Mouse (Mus musculus) midbrain, embryonic 12.5 days (tissue): ENCODE measurements at regions not wholly inside any gene's neighbourhood (a gene's known extent, or its start where the extent isn't known, plus 50 kb on each side); places are given as distances from the start of the nearest gene placed in this dataset.
A peak's percentile ranks its signal among the peaks of the same experiment; 100 is the strongest.
"Not testable (repeated sequence)": the region's sequence is repeated elsewhere in the genome, so short reads cannot be mapped to it uniquely, and the experiment has no call there.

ENCODE experiments used
- ATAC-seq: fragments of 200-750 bp; cut with Nextera tagmentation; 2 replicates; pipeline ENCODE4 v1.8.0; 2017; ENCODE audit warnings: low read depth, moderate TSS enrichment, moderate library complexity; ENCODE audit not compliant: low FRiP score
- H3K27ac ChIP-seq: fragments of 300-500 bp; sonication (generic); replicated peaks from 2 replicates; pipeline ENCODE4 v1.5.1; 2016; ENCODE audit warnings: mild to moderate bottlenecking
- H3K27me3 ChIP-seq: fragments of 300-500 bp; sonication (generic); 2 replicates; pipeline ENCODE4 v1.6.1; 2016; ENCODE audit warnings: mild to moderate bottlenecking
- H3K36me3 ChIP-seq: fragments of 300-500 bp; sonication (generic); 2 replicates; pipeline ENCODE4 v1.6.1; 2016
- H3K4me1 ChIP-seq: fragments of 300-500 bp; sonication (generic); 2 replicates; pipeline ENCODE4 v1.6.1; 2016
- H3K4me2 ChIP-seq: fragments of 300-500 bp; sonication (generic); replicated peaks from 2 replicates; pipeline ENCODE4 v1.6.1; 2016; ENCODE audit warnings: mild to moderate bottlenecking, moderate library complexity
- H3K4me3 ChIP-seq: fragments of 300-500 bp; sonication (generic); 2 replicates; pipeline ENCODE4 v1.5.1; 2016; ENCODE audit warnings: mild to moderate bottlenecking
- H3K9ac ChIP-seq: fragments of 300-500 bp; sonication (generic); replicated peaks from 2 replicates; pipeline ENCODE4 v1.6.1; 2016; ENCODE audit warnings: mild to moderate bottlenecking, moderate library complexity
- H3K9me3 ChIP-seq: fragments of 300-500 bp; sonication (generic); 2 replicates; pipeline ENCODE4 v1.6.1; 2016; ENCODE audit warnings: mild to moderate bottlenecking
- WGBS: fragments of 180-500 bp; shearing (Covaris S2); methylation state at CpG from one replicate; pipeline ENCODE4 v1.1.7; 2016; 5-methylcytosine and 5-hydroxymethylcytosine counted together

- H3K4me3 ChIP-seq: no peak overlapping the region
- no peak overlapping the region for H3K27ac ChIP-seq
- H3K4me1 ChIP-seq: peaks cover 1% of the 10 kb centered on the region; the same call in 1 of the 2 replicates
- H3K27me3 ChIP-seq: no peaks in the 10 kb centered on the region
- no peak for ATAC-seq
- no peak overlapping the region for H3K9ac ChIP-seq
- H3K36me3 ChIP-seq: no peaks in the 10 kb centered on the region
- no peak overlapping the region for H3K4me2 ChIP-seq
- H3K9me3 ChIP-seq: no peaks in the 10 kb centered on the region
Observed at GRCm38 (mm10) chr6:9498921-9499320, 550.7 kb downstream of the Nxph1 start.

GRCm38 (mm10) chr6:9534395-9534794 lies 586.2 kb downstream of the Nxph1 start:
- Histone ChIP-seq H3K9ac (no peak overlapping the region), H3K9me3 (no peaks in the 10 kb centered on the region), H3K27ac (no peak overlapping the region), H3K4me3 (no peak overlapping the region), H3K27me3 (no peaks in the 10 kb centered on the region), H3K36me3 (no peaks in the 10 kb centered on the region), H3K4me1 (no peaks in the 10 kb centered on the region), H3K4me2 (no peak overlapping the region)
- no peak for ATAC-seq
- 84% methylated on average over 3 of the region's 3 CpGs for WGBS

GRCm38 (mm10) chr6:9538737-9539136 lies 590.5 kb downstream of the Nxph1 start:
- H3K4me1 ChIP-seq: no peaks in the 10 kb centered on the region
- H3K4me2 ChIP-seq: no peak overlapping the region
- no peaks in the 10 kb centered on the region for H3K36me3 ChIP-seq
- 74% methylated on average over 2 of the region's 2 CpGs for WGBS
- no peak overlapping the region for H3K27ac ChIP-seq
- no peak for ATAC-seq
- H3K9me3 ChIP-seq: no peaks in the 10 kb centered on the region
- H3K4me3 ChIP-seq: no peak overlapping the region
- no peaks in the 10 kb centered on the region for H3K27me3 ChIP-seq
- no peak overlapping the region for H3K9ac ChIP-seq

GRCm38 (mm10) chr6:9550096-9550939 lies 602.1 kb downstream of the Nxph1 start:
- Histone ChIP-seq H3K27ac (no peak overlapping the region), H3K27me3 (no peaks in the 10 kb centered on the region), H3K36me3 (no peaks in the 10 kb centered on the region), H3K4me3 (no peak overlapping the region), H3K9ac (no peak overlapping the region), H3K4me2 (no peak overlapping the region), H3K4me1 (peaks cover 3% of the 10 kb centered on the region; the same call in 1 of the 2 replicates), H3K9me3 (no peaks in the 10 kb centered on the region)
- no peak for ATAC-seq
- whole genome bisulfite sequencing: 75% methylated on average over 3 of the region's 3 CpGs

GRCm38 (mm10) chr6:9563290-9564044 lies 615.2 kb downstream of the Nxph1 start:
- Histone ChIP-seq H3K36me3 (no peaks in the 10 kb centered on the region), H3K27me3 (no peaks in the 10 kb centered on the region), H3K9ac (no peak overlapping the region), H3K4me1 (no peaks in the 10 kb centered on the region), H3K27ac (no peak overlapping the region), H3K4me3 (no peak overlapping the region), H3K9me3 (no peaks in the 10 kb centered on the region), H3K4me2 (no peak overlapping the region)
- WGBS: 89% methylated on average over 6 of the region's 6 CpGs
- no peak for ATAC-seq

GRCm38 (mm10) chr6:9571787-9572186 lies 623.6 kb downstream of the Nxph1 start:
- WGBS: 35% methylated on average over 4 of the region's 4 CpGs

GRCm38 (mm10) chr6:9593391-9593790 lies 645.2 kb downstream of the Nxph1 start:
- no peaks in the 10 kb centered on the region for H3K4me1 ChIP-seq
- WGBS: 79% methylated on average over 1 of the region's 1 CpGs
- H3K27ac ChIP-seq: no peak overlapping the region
- no peak overlapping the region for H3K9ac ChIP-seq
- ATAC-seq: no peak
- H3K9me3 ChIP-seq: no peaks in the 10 kb centered on the region
- H3K27me3 ChIP-seq: no peaks in the 10 kb centered on the region
- no peak overlapping the region for H3K4me3 ChIP-seq
- no peaks in the 10 kb centered on the region for H3K36me3 ChIP-seq
- no peak overlapping the region for H3K4me2 ChIP-seq

More at GRCm38 (mm10) chr6:9571787-9572186, 623.6 kb downstream of the Nxph1 start:
- Histone ChIP-seq H3K27ac (peak overlapping the region; percentile 35; the same call in 1 of the 2 replicates), H3K36me3 (no peaks in the 10 kb centered on the region), H3K4me1 (no peaks in the 10 kb centered on the region; the same call in 1 of the 2 replicates), H3K4me3 (no peak overlapping the region), H3K27me3 (no peaks in the 10 kb centered on the region), H3K9ac (no peak overlapping the region), H3K9me3 (no peaks in the 10 kb centered on the region), H3K4me2 (no peak overlapping the region)
- ATAC-seq: peak; percentile 32; the same call in 1 of the 2 replicates

- Histone ChIP-seq H3K9me3 (no peaks in the 10 kb centered on the region), H3K4me3 (no peak overlapping the region), H3K9ac (no peak overlapping the region), H3K4me1 (no peaks in the 10 kb centered on the region), H3K27me3 (no peaks in the 10 kb centered on the region), H3K4me2 (no peak overlapping the region), H3K36me3 (no peaks in the 10 kb centered on the region), H3K27ac (no peak overlapping the region)
- 80% methylated on average over 3 of the region's 3 CpGs for WGBS
- no peak for ATAC-seq
Observed at GRCm38 (mm10) chr6:9599418-9599817, 651.2 kb downstream of the Nxph1 start.

- 66% methylated on average over 2 of the region's 2 CpGs for WGBS
- Histone ChIP-seq H3K9me3 (no peaks in the 10 kb centered on the region), H3K27me3 (no peaks in the 10 kb centered on the region), H3K27ac (no peak overlapping the region), H3K9ac (no peak overlapping the region), H3K4me3 (no peak overlapping the region), H3K36me3 (no peaks in the 10 kb centered on the region), H3K4me2 (no peak overlapping the region), H3K4me1 (no peaks in the 10 kb centered on the region)
- no peak for ATAC-seq
Observed at GRCm38 (mm10) chr6:9633931-9634330, 685.7 kb downstream of the Nxph1 start.

- H3K27ac ChIP-seq, H3K36me3 ChIP-seq, H3K4me3 ChIP-seq, H3K27me3 ChIP-seq, H3K9ac ChIP-seq, H3K9me3 ChIP-seq, H3K4me1 ChIP-seq, ATAC-seq, H3K4me2 ChIP-seq: not testable (repeated sequence)
- 93% methylated on average over 2 of the region's 2 CpGs for WGBS
Observed at GRCm38 (mm10) chr6:9643456-9643855, 695.2 kb downstream of the Nxph1 start.

GRCm38 (mm10) chr6:9643926-9644325 lies 695.7 kb downstream of the Nxph1 start:
- ATAC-seq, H3K9me3 ChIP-seq, H3K27me3 ChIP-seq, H3K4me3 ChIP-seq, H3K4me1 ChIP-seq, H3K9ac ChIP-seq, H3K4me2 ChIP-seq, H3K27ac ChIP-seq, H3K36me3 ChIP-seq: not testable (repeated sequence)
- 80% methylated on average over 2 of the region's 2 CpGs for WGBS

- H3K9me3 ChIP-seq: no peaks in the 10 kb centered on the region
- H3K36me3 ChIP-seq: no peaks in the 10 kb centered on the region
- ATAC-seq: no peak
- H3K9ac ChIP-seq: no peak overlapping the region
- H3K4me3 ChIP-seq: no peak overlapping the region
- no peak overlapping the region for H3K27ac ChIP-seq
- no peaks in the 10 kb centered on the region for H3K27me3 ChIP-seq
- no peak overlapping the region for H3K4me2 ChIP-seq
- WGBS: 89% methylated on average over 7 of the region's 7 CpGs
- no peaks in the 10 kb centered on the region for H3K4me1 ChIP-seq
Observed at GRCm38 (mm10) chr6:9659672-9660071, 711.4 kb downstream of the Nxph1 start.
